Mouse (Mus musculus): ENCODE measurements around the gene Syne1. TPM values are rescaled to one million over a fixed set of nuclear protein-coding genes. Genes with fewer than 3 reads are reported as not detected.

Gene Syne1
- total RNA-seq, 1 experiment = 7.1 TPM

DNA sequence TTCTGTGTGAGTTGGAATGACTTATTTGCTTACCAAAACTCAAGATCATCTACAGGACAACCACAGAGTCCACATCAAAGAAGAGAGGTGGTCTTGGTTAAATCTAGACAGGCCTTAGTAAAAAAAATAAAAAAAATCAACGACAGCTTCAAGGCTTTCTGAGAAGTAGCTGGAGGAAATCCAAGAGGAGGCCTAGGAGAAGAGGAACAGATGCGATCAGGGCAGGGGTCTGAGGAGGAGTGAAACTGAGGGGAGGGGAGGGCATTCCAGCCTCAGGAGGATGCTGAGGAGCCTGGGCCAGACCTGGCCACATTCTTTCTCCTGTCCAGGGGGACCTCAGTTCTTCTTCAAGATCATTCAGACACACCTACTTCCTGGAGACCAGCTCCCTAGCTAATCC lies 579.3 kb downstream of the Syne1 start:
- in situ Hi-C loops (cut with MboI; ENCODE audit: low sequenced_read_pairs in 2 of 2, unreplicated experiment in 2 of 2) = no loop called here
- TF ChIP-seq ZC3H11A (IDR thresholded peaks at IDR 0.05; ENCODE audit: borderline replicate concordance, low read depth, low read length) (no peak), ZNF384 (IDR thresholded peaks at IDR 0.05; ENCODE audit: low read depth, low read length) (no peak), CHD2 (IDR thresholded peaks at IDR 0.05; ENCODE audit: low read depth, low read length) (no peak), MAFK (IDR thresholded peaks at IDR 0.05; ENCODE audit: insufficient read depth, low read depth, low read length) (no peak)
- no peak overlapping the region for H3K4me3 ChIP-seq (ENCODE audit: insufficient read depth in 1 of 2, low read depth in 1 of 2, low read length in 2 of 2, poor library complexity in 1 of 2, severe bottlenecking in 1 of 2)
- H3K36me3 ChIP-seq (ENCODE audit: control insufficient read depth, insufficient read depth, low read length, poor library complexity, severe bottlenecking) = no peaks in the 10 kb centered on the region
- no peak overlapping the region for H3K9ac ChIP-seq (ENCODE audit: insufficient read depth, low read depth, low read length, poor library complexity, severe bottlenecking)
- no peaks in the 10 kb centered on the region for H3K4me1 ChIP-seq (ENCODE audit: control insufficient read depth in 2 of 2, insufficient read depth in 2 of 2, low read length in 2 of 2, poor library complexity in 1 of 2)
- no peaks in the 10 kb centered on the region for H3K9me3 ChIP-seq (ENCODE audit: control insufficient read depth, insufficient read depth, low read depth, low read length)
- no peak for DNase-seq (ENCODE audit: low read depth, low spot score)
- no peak overlapping the region for H3K27ac ChIP-seq (ENCODE audit: insufficient read depth, low read depth, low read length, poor library complexity, severe bottlenecking)

DNA sequence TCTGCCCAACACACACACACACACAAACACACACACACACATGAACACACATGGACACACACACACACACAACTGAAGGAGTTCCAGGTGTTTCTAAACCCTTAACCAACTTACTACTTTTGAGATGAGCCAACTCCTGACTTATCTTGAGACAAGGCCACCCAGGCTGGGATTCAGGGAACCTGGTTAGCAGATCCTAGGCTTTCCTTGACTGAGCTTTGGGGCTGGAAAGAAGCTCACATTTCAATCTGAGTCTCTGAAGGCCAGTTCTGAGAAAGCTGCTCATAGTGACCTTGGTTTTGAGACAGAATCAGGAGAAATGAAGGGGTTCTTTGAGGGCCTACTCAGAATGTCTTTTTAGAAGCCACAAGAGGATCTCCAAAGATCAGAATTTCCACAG lies 579.7 kb downstream of the Syne1 start:
- Histone ChIP-seq H3K27ac (ENCODE audit: insufficient read depth, low read depth, low read length, poor library complexity, severe bottlenecking) (no peak overlapping the region), H3K9ac (ENCODE audit: insufficient read depth, low read depth, low read length, poor library complexity, severe bottlenecking) (no peak overlapping the region), H3K4me3 (ENCODE audit: insufficient read depth in 1 of 2, low read depth in 1 of 2, low read length in 2 of 2, poor library complexity in 1 of 2, severe bottlenecking in 1 of 2) (no peak overlapping the region), H3K4me1 (ENCODE audit: control insufficient read depth in 2 of 2, insufficient read depth in 2 of 2, low read length in 2 of 2, poor library complexity in 1 of 2) (no peaks in the 10 kb centered on the region), H3K9me3 (ENCODE audit: control insufficient read depth, insufficient read depth, low read depth, low read length) (no peaks in the 10 kb centered on the region), H3K36me3 (ENCODE audit: control insufficient read depth, insufficient read depth, low read length, poor library complexity, severe bottlenecking) (no peaks in the 10 kb centered on the region)
- no peak for DNase-seq (ENCODE audit: low read depth, low spot score)
- in situ Hi-C loops (cut with MboI; ENCODE audit: low sequenced_read_pairs in 2 of 2, unreplicated experiment in 2 of 2) = no loop called here
- TF ChIP-seq ZNF384 (IDR thresholded peaks at IDR 0.05; ENCODE audit: low read depth, low read length) = no peak

DNA sequence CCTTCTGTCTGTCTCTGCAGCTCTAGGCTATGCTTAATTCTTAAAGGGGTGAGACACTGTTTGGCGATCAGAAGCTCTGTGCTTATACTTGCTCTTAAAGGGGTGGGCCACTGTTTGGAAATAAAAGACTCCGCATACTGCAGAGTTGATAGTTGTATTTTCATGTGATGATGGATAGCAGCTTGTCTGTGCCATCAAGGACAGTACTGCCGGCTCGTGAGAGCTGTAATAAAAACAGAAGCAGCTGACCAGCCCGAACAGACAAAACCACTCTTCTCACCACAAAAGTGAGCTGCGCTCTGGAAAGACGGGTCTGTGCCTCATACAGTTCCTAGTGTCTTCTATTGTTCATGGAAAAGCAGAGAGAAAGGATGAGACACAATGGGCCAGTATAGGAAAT lies 580.1 kb downstream of the Syne1 start:
- TF ChIP-seq ZNF384 (IDR thresholded peaks at IDR 0.05; ENCODE audit: low read depth, low read length) (no peak), MAFK (IDR thresholded peaks at IDR 0.05; ENCODE audit: insufficient read depth, low read depth, low read length) (no peak), CHD2 (IDR thresholded peaks at IDR 0.05; ENCODE audit: low read depth, low read length) (no peak), HCFC1 (IDR thresholded peaks at IDR 0.05; ENCODE audit: borderline replicate concordance, insufficient read depth, low read length) (no peak), ZC3H11A (IDR thresholded peaks at IDR 0.05; ENCODE audit: borderline replicate concordance, low read depth, low read length) (no peak)
- H3K4me1 ChIP-seq (ENCODE audit: control insufficient read depth in 2 of 2, insufficient read depth in 2 of 2, low read length in 2 of 2, poor library complexity in 1 of 2) = no peaks in the 10 kb centered on the region
- H3K4me3 ChIP-seq (ENCODE audit: insufficient read depth in 1 of 2, low read depth in 1 of 2, low read length in 2 of 2, poor library complexity in 1 of 2, severe bottlenecking in 1 of 2) = no peak overlapping the region
- no peaks in the 10 kb centered on the region for H3K36me3 ChIP-seq (ENCODE audit: control insufficient read depth, insufficient read depth, low read length, poor library complexity, severe bottlenecking)
- DNase-seq (ENCODE audit: low read depth, low spot score) = no peak
- in situ Hi-C loops (cut with MboI; ENCODE audit: low sequenced_read_pairs in 2 of 2, unreplicated experiment in 2 of 2) = no loop called here
- H3K9ac ChIP-seq (ENCODE audit: insufficient read depth, low read depth, low read length, poor library complexity, severe bottlenecking) = no peak overlapping the region
- no peak overlapping the region for H3K27ac ChIP-seq (ENCODE audit: insufficient read depth, low read depth, low read length, poor library complexity, severe bottlenecking)
- H3K9me3 ChIP-seq (ENCODE audit: control insufficient read depth, insufficient read depth, low read depth, low read length) = no peaks in the 10 kb centered on the region

Other genes with a start within 250 kb of the Syne1 start
- gene Myct1, start 42.3 kb upstream of the Syne1 start, total RNA-seq (2012; rRNA removed) = not detected in 2 replicates
- not detected in 2 replicates for gene Vip, start 87.7 kb upstream of the Syne1 start, total RNA-seq (2012; rRNA removed)